Comparison of ENCODE assay signal across 9 mouse cellular contexts in the genomic region with DNA sequence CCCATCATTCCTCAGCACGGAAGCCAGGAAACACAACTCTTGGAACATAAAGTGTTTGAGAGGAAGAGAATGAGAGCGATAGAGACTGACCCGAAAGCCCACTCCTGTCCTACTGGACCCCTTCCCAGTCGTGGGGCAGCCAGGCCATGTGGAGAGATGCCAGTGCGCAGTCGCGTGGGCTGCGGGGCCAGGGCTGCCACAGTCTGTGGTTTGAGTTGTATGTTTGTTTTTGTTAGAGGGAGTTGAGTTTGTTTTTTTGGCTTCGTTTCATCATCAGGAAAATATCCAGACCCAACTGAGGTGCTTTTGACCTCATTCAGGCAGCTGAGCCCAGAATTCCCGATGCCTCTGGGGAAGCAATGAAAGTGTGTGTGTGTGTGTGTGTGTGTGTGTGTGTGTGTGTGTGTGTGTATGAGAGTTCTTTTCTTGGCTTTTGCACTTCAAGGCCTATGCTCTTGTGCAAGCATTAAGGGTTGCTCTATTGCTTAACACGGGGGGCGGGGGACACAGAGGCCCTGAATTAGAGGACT. TPM values are rescaled to one million over a fixed set of nuclear protein-coding genes. Genes with fewer than 3 reads are reported as not detected.
A peak's percentile ranks its signal among the peaks of the same experiment; 100 is the strongest.
DNase-seq lines count a peak whose midpoint lies in the region; ATAC-seq and TF ChIP-seq lines count a peak whose summit lies in the region.
"Had no signal": no experiment of that assay in that cellular context is flagged by ENCODE, and none has a peak within 500 bp of the region (broad histone marks: within the 10 kb centered on the region; RNA-seq: fewer than 3 reads in every experiment).

No protein-coding gene starts in this region.

- H3K9me3 ChIP-seq in heart, embryonic 11.5 days (replicated peaks; ENCODE audit: control insufficient read depth, low read length): no peaks in the 10 kb centered on the region
- H3K9me3 ChIP-seq in kidney, embryonic 15.5 days (replicated peaks): no peaks in the 10 kb centered on the region

- ATAC-seq in heart, embryonic 11.5 days (replicated peaks; ENCODE audit: insufficient number of reproducible peaks, low FRiP score, low TSS enrichment): no peak
- ATAC-seq in kidney, embryonic 15.5 days (replicated peaks; ENCODE audit: low FRiP score): peak; percentile 78; the same call in 1 of the 2 replicates

- no peak overlapping the region for H3K27ac ChIP-seq in heart, embryonic 11.5 days (ENCODE audit: low read depth, low read length)
- H3K27ac ChIP-seq in kidney, embryonic 15.5 days: peak overlapping the region; percentile 68
- H3K27ac ChIP-seq in cerebellum, adult 2 months (ENCODE audit: insufficient read depth, low read length): no peak overlapping the region

- TF ChIP-seq POLR2A in myocyte (IDR thresholded peaks at IDR 0.05; ENCODE audit: insufficient read length, low read depth): no peak
- TF ChIP-seq POLR2A in cerebellum, adult 2 months (IDR thresholded peaks at IDR 0.05; ENCODE audit: borderline replicate concordance, insufficient read depth, low read length): no peak

- H3K27me3 ChIP-seq in heart, embryonic 11.5 days (ENCODE audit: control insufficient read depth, insufficient read depth, low read length): no peaks in the 10 kb centered on the region
- no peaks in the 10 kb centered on the region for H3K27me3 ChIP-seq in kidney, embryonic 15.5 days
- H3K27me3 ChIP-seq in myocyte (ENCODE audit: control insufficient read depth, insufficient read depth, insufficient read length): no peaks in the 10 kb centered on the region
- H3K27me3 ChIP-seq in cerebellum, adult 2 months (ENCODE audit: control insufficient read depth, insufficient read depth, low read length): no peaks in the 10 kb centered on the region
- H3K27me3 ChIP-seq: CH12.LX had no signal

- WGBS in heart, embryonic 11.5 days (ENCODE audit: insufficient replicate concordance): 61% methylated on average over 12 of the region's 12 CpGs
- WGBS in kidney, embryonic 15.5 days: 32% methylated on average over 12 of the region's 12 CpGs
- 36% methylated on average over 12 of the region's 12 CpGs for WGBS in cerebellum, adult 2 months

- no peak overlapping the region for H3K4me3 ChIP-seq in heart, embryonic 11.5 days (ENCODE audit: low read depth, low read length)
- H3K4me3 ChIP-seq in kidney, embryonic 15.5 days (replicated peaks): no peak overlapping the region
- no peak overlapping the region for H3K4me3 ChIP-seq in myocyte
- H3K4me3 ChIP-seq in cerebellum, adult 2 months (replicated peaks; ENCODE audit: insufficient read depth, low read depth, low read length): no peak overlapping the region

- no peak overlapping the region for H3K9ac ChIP-seq in heart, embryonic 11.5 days (ENCODE audit: low read depth, low read length)
- no peak overlapping the region for H3K9ac ChIP-seq in kidney, embryonic 15.5 days

- TF ChIP-seq CTCF in cerebellum, adult 2 months (IDR thresholded peaks at IDR 0.05; ENCODE audit: borderline replicate concordance, insufficient read depth, low read depth, low read length): no peak

- H3K36me3 ChIP-seq in heart, embryonic 11.5 days (ENCODE audit: control insufficient read depth, insufficient read depth, low read length): no peaks in the 10 kb centered on the region
- no peaks in the 10 kb centered on the region for H3K36me3 ChIP-seq in kidney, embryonic 15.5 days
- no peaks in the 10 kb centered on the region for H3K36me3 ChIP-seq in myocyte (ENCODE audit: control insufficient read depth, insufficient read depth)

- DNase-seq in heart, adult 11 months: peak; percentile 98
- peak; percentile 56 for DNase-seq in gastrocnemius, adult 18-20 months (ENCODE audit: low spot score)
- DNase-seq in right cerebral cortex, postnatal 14 days: no peak
- DNase-seq in retina, embryonic 14.5 days (ENCODE audit: low spot score): no peak
- DNase-seq in cerebellum, adult 2 months: no peak

- H3K4me1 ChIP-seq in heart, embryonic 11.5 days (ENCODE audit: control insufficient read depth, insufficient read depth, low read length): no peaks in the 10 kb centered on the region
- peaks cover 28% of the 10 kb centered on the region for H3K4me1 ChIP-seq in kidney, embryonic 15.5 days
- no peaks in the 10 kb centered on the region for H3K4me1 ChIP-seq in cerebellum, adult 2 months (ENCODE audit: control insufficient read depth, insufficient read depth, low read length)

- no peaks in the 10 kb centered on the region for H3K79me2 ChIP-seq in myocyte (ENCODE audit: control insufficient read depth, insufficient read depth)

- no peak overlapping the region for H3K4me2 ChIP-seq in heart, embryonic 11.5 days
- peak overlapping the region; percentile 41 for H3K4me2 ChIP-seq in kidney, embryonic 15.5 days
- peak overlapping the region; percentile 56 for H3K4me2 ChIP-seq in myocyte (ENCODE audit: low read depth)

- H3ac ChIP-seq in myocyte (ENCODE audit: control insufficient read depth, insufficient read length): no peak overlapping the region

TF ChIP-seq in myocyte, 11 proteins besides CTCF, POLR2A, EP300 and RAD21:
- no peak for TF ChIP-seq SRF (IDR thresholded peaks at IDR 0.05; ENCODE audit: control insufficient read depth, insufficient read length, low read depth)
- TF ChIP-seq USF1 (IDR thresholded peaks at IDR 0.05; ENCODE audit: low read depth): no peak
- no peak for TF ChIP-seq MAX (IDR thresholded peaks at IDR 0.05; ENCODE audit: low read depth)
- 0 out of 2 replicates have a peak, but pooled peaks have one; percentile 18 for TF ChIP-seq CEBPB (IDR thresholded peaks at IDR 0.05; ENCODE audit: insufficient read depth, poor library complexity, severe bottlenecking)
- peak in 1 of 3 experiments; percentile 13 for TF ChIP-seq MYOG (IDR thresholded peaks at IDR 0.05; ENCODE audit: control insufficient read depth in 1 of 3, insufficient read depth in 1 of 3, insufficient read length in 2 of 3, low read depth in 2 of 3)
- TF ChIP-seq E2F4 (IDR thresholded peaks at IDR 0.05; ENCODE audit: insufficient read depth): no peak
- no peak for TF ChIP-seq TCF3 (IDR thresholded peaks at IDR 0.05; ENCODE audit: insufficient read length, low read depth)
- TF ChIP-seq POLR2AphosphoS2 (IDR thresholded peaks at IDR 0.05; ENCODE audit: insufficient read length, low read depth): no peak
- TF ChIP-seq TCF12 (IDR thresholded peaks at IDR 0.05; ENCODE audit: insufficient read depth, poor library complexity, severe bottlenecking): no peak
- TF ChIP-seq REST (IDR thresholded peaks at IDR 0.05; ENCODE audit: insufficient read depth, insufficient read length): no peak
- no peak for TF ChIP-seq MYOD1 (IDR thresholded peaks at IDR 0.05; ENCODE audit: control insufficient read depth in 1 of 3, insufficient read length in 2 of 3, low read depth in 2 of 3)

RNA-seq across cellular contexts. Expression of gene Siah1a, which starts 42.2 kb away (rescaled TPM):
- polyA plus RNA-seq in heart, embryonic 11.5 days (2014; fragmentation: Nextera tagmentation; extraction: Ambion mirVana): 30.1 and 31.5 TPM in 2 replicates
- total RNA-seq in gastrocnemius, adult 18-20 months (2021): 10 to 100 TPM; 14.7 to 15.4 TPM
- 46.4 and 48.7 TPM in 2 replicates for polyA plus RNA-seq in kidney, embryonic 15.5 days (2015; fragmentation: Nextera tagmentation; extraction: Ambion mirVana)
- polyA plus RNA-seq in myocyte (2012; fragmentation: generic; extraction: Trizol): 12.0 TPM
- 36.0 and 37.2 TPM in 2 replicates for polyA plus RNA-seq in cerebellum, adult 2 months (2012; rRNA removed)

RNA-seq across cellular contexts. Expression of gene Gm10638, which starts 42.5 kb away (rescaled TPM):
- 1.7 and 2.0 TPM in 2 replicates for polyA plus RNA-seq in heart, embryonic 11.5 days (2014; fragmentation: Nextera tagmentation; extraction: Ambion mirVana)
- total RNA-seq in gastrocnemius, adult 18-20 months (2021): 1 to 10 TPM; 4.6 to 9.7 TPM
- 4.8 and 5.7 TPM in 2 replicates for polyA plus RNA-seq in kidney, embryonic 15.5 days (2015; fragmentation: Nextera tagmentation; extraction: Ambion mirVana)
- 1.2 TPM for polyA plus RNA-seq in myocyte (2012; fragmentation: generic; extraction: Trizol)
- 1.8 and 2.1 TPM in 2 replicates for polyA plus RNA-seq in cerebellum, adult 2 months (2012; rRNA removed)

Comparison
In these comparisons a context has a peak if more than half of its experiments do, and no peak if none do; other contexts are left out.
1. DNase-seq: peak in heart, adult 11 months (single experiment) and gastrocnemius, adult 18-20 months (single experiment); none in right cerebral cortex, postnatal 14 days (single experiment), retina, embryonic 14.5 days (single experiment) and cerebellum, adult 2 months (0 of 2).